Mouse (Mus musculus) induced T-regulatory cell, adult 2 months (primary cell): Measurements from ENCODE around the gene Zfp69.

ENCODE experiments used
- DNase-seq: peaks from one replicate; pipeline ENCODE4 v3.0.0-alpha.2; 2012; ENCODE audit warnings: low read depth

The Zfp69 gene

GRCm38 (mm10) chr4:120885208-120886120 lies 66.0 kb downstream of the Zfp69 start:
- no peak for DNase-seq

- DNase-seq: peak; percentile 67
Observed at GRCm38 (mm10) chr4:120882002-120882625, 69.4 kb downstream of the Zfp69 start.

- DNase-seq: no peak
Observed at GRCm38 (mm10) chr4:120880731-120881432, 70.6 kb downstream of the Zfp69 start.
